Mouse (Mus musculus) left cerebral cortex, postnatal 36 days (tissue): ENCODE measurements around the gene Bclaf1. TPM values are rescaled to one million over a fixed set of nuclear protein-coding genes. Genes with fewer than 3 reads are reported as not detected.
A peak's percentile ranks its signal among the peaks of the same experiment; 100 is the strongest.

Experiments used
- DNase-seq, 2 experiments: peaks; one replicate each; pipeline ENCODE4 v3.0.0; 2021 to 2022; ENCODE audit warnings: low spot score in 2 of 2, mixed read lengths in 1 of 2
- intact Hi-C: fragments of 180-260 bp; cut with DNase I; formaldehyde crosslinking; loops from one replicate; pipeline ENCODE4 v1.15.1; 2025
- total RNA-seq, 2 experiments: library from RNA; stranded (reverse); gene quantifications; 2 replicates each; pipeline ENCODE4 v1.2.3; 2021

The Bclaf1 gene
- total RNA-seq = 100 to 1,000 TPM in 1 of 2 experiments, 10 to 100 TPM in 1; 99.9 to 136 TPM

GRCm38 (mm10) chr10:20311918-20312735 lies at the start of gene Bclaf1:
Gene Bclaf1 (plus strand): TSS chr10:20312469.
- intact Hi-C loops = no loop called here
- peak; percentile 99 for DNase-seq

DNA sequence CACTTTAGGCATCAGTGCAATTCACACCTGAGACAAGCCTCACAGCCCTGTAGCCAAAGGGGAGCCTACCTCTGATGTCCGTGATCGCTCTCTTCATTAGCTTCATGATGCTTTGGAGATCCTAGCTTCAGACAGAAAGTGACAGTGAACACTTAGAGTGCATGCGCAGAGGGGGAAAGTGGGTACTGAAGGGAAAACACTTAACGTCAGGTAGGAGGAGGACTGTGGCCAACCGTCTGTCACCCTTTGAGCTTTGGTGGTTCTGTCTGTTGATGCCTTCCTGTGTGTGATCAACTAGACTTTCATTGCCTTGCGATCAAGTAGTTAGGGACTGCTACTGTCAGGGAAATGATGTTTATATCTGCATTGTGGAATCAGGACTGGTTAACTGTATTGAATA lies 49.4 kb upstream of the Bclaf1 start:
- DNase-seq = no peak
- intact Hi-C loops = no loop called here

DNA sequence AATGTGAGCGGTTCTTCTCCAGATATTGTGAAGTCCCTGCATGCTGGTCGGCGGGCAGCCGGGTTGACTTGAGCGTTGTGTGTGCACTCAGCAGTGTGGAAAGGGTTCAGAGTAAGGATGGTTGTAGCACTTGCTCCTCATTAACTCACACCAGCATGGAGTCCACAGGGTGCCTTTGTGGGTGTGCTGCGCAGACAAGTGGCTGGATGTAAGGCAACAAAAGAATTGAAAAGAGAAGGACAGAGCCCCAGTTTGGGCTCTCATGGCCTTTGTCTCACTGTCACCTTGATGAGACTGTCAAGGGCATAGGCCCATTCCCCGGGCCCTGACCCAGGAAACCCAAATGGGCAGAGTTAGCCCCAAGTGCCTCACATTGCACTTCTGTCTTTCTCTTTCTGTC lies 47.8 kb upstream of the Bclaf1 start:
- DNase-seq = no peak
- intact Hi-C loops = no loop called here

DNA sequence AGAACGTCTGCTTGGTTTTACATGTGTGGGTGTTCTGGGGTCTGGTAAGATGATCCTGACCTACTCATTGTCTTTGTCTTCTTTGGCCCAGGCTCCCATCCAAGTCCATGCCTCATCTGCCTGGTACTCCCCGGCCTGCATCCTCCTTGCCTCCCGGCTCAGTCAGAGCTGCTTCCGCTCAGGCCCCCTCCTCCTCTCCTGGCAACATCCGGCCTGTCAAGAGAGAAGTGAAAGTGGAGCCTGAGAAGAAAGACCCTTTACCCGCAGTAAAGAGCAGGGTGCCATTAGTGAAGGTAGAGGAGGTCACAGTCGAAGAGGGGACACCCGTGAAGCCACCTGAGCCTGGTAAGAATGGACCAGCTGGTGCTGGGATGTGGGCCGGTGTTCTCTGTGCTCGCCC lies 45.2 kb upstream of the Bclaf1 start:
- intact Hi-C loops = no loop called here
- DNase-seq = no peak

GRCm38 (mm10) chr10:20268945-20269344 lies 43.3 kb upstream of the Bclaf1 start:
- DNase-seq = no peak
- intact Hi-C loops = no loop called here

DNA sequence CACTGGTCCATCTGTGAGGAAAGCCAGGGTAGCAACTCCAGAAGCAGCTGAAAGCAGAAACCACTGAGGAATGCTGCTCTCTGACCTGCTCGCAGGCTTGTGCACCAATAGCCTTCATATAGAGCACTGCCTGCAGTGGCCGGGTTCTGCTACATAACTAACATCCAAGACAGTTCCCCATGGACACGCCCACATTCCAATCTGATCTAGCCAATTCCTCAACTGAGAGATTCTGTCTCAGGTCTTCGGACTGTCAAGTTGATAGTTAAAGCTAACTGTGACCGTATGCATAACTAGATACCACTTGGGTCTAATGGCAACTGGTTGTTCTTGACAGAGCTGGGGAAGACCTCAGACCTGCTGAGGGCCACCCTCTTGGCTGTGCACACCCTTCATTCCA lies 39.9 kb upstream of the Bclaf1 start:
- intact Hi-C loops = no loop called here

DNA sequence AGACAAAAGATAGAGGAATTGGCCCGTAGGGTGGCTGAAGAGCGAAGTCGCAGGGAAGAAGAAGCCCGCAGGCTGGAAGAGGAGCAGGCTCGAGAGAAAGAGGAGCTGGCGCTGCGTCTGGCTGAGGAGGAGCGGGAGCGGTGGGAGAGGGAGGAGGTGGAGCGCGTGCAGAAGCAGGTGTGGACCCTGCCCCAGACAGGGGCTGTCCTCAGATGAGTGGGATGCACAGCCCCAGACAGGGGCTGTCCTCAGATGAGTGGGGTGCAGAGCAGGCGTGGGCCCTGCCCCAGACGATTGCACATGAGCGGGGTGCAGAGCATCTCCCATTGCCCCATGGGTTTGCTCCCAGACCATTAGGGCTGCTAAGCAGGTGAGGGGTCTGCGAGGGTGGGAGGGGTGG lies 39.0 kb upstream of the Bclaf1 start:
- intact Hi-C loops = no loop called here
- no peak for DNase-seq

More for the DNA sequence above, 39.9 kb upstream of the Bclaf1 start:
- DNase-seq = no peak

GRCm38 (mm10) chr10:20274022-20274421 lies 38.2 kb upstream of the Bclaf1 start:
- intact Hi-C loops = no loop called here

DNA sequence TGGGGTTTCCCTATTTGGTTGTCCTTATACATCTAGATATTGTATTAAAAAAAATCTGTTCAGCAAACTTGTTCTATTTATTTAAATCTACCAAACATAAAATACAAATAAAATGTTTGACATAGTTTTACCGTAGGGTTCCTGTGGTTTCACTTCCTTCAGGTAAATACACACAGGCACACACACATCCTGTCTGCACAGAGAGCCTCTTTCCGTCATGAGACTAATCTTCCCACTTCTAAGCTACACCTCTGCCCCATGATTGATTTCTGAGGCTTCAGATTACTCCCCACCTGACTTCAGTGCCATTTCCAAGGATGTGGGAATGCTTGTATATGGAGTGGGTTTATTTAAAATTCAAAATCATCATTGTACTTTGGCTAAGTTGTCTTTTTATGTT lies 30.8 kb upstream of the Bclaf1 start:
- no peak for DNase-seq
- intact Hi-C loops = loop anchor here (5.0 kb wide), 1 partner anchor 134 kb away; the partner anchor contains the start of gene Map7

More at GRCm38 (mm10) chr10:20274022-20274421, 38.2 kb upstream of the Bclaf1 start:
- DNase-seq = no peak

DNA sequence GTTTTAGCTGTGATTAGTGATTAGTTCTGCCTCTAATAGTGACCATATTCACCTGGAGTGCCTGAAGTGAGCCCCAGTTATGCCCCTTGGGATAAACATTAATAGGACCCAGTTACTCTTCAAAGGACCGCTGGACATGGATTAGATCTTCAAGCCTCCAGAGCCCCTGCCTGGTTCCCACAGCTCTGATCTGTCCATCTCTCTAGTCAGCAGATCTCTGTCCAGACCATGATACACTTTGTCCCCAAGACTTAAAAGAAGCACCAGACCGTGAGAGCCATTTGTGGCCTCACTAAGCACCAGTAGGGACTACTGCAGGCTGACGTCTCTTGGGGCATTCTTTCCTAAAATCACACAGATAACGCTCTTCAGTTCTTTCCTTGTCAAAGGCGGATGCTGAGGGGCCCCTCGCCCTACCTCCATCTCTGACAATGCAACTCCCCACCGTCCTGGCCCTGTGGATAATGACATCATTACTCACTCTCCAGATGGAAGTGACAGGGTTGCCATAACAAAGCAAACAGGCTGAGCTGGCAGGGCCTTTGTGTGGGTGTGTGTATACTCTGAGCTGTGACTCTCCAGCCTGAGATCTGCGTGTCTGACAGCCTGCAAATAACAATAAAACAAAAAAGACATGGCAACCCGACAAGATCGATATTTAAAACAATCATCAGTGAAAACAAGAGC lies 26.8 kb upstream of the Bclaf1 start:
- DNase-seq = peak; percentile 30 to 34
- intact Hi-C loops = no loop called here

GRCm38 (mm10) chr10:20285994-20286836 lies 26.1 kb upstream of the Bclaf1 start:
- peak; percentile 22 to 45 for DNase-seq
- intact Hi-C loops = no loop called here

DNA sequence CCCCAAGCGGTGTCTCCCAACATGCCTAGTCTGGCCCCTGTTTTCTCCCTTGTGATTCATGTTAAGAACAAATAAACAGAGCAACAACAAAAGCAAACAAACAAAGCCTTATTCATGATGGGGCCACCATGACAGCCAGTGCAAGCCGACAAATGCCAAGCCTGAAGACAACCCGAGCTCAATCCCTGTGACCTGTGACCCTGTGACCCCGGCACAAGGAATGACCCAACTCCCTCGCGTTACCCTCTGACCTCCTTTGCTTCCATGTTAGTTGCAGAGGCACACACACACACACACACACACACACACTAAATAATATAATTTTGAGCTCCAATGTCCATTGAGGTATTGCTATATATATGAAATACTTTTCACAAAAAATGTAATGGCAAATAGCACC lies 24.9 kb upstream of the Bclaf1 start:
- intact Hi-C loops = no loop called here
- no peak for DNase-seq

GRCm38 (mm10) chr10:20290467-20290883 lies 21.8 kb upstream of the Bclaf1 start:
- DNase-seq = peak; percentile 65 to 79
- intact Hi-C loops = no loop called here

GRCm38 (mm10) chr10:20295961-20296360 lies 16.3 kb upstream of the Bclaf1 start:
- intact Hi-C loops = no loop called here
- no peak for DNase-seq

DNA sequence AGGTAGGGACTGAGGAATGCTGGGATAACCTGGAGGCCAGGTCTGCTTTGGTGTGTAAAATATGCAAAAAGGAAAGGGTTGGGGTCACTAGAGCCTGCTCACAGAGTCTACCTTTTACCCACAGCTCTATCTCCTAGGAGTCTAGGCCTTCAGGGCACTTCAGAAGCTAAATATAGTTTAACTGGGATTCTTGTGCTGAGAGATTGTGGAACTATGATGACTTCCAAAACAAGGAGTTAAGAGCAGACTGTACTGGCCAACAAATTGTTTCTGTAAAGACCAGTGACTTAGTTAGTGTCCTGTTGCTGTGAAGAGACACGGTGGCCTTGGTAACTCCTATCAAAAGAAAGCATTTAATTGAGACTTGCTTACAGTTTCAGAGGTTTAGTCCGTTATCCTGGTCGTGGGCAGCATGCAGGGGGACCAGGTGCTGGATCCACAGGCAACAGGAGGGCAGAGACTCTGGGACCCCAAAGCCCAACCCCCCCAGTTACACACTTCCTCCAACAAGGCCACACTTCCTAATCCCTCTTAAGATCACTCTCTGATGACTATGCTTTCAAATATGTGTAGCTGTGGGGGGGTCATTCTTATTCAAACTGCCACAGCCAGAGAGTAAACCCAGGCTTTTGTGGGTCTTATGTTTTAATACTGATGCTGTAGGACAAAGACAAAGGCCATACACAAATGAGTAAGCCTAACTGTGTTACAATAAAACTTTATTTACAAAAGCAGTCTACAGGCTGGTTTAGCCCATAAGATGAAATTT lies 13.9 kb upstream of the Bclaf1 start:
- intact Hi-C loops = no loop called here
- no peak for DNase-seq

- no peak for DNase-seq
- intact Hi-C loops = no loop called here
Observed at GRCm38 (mm10) chr10:20299114-20299513, 13.2 kb upstream of the Bclaf1 start.

DNA sequence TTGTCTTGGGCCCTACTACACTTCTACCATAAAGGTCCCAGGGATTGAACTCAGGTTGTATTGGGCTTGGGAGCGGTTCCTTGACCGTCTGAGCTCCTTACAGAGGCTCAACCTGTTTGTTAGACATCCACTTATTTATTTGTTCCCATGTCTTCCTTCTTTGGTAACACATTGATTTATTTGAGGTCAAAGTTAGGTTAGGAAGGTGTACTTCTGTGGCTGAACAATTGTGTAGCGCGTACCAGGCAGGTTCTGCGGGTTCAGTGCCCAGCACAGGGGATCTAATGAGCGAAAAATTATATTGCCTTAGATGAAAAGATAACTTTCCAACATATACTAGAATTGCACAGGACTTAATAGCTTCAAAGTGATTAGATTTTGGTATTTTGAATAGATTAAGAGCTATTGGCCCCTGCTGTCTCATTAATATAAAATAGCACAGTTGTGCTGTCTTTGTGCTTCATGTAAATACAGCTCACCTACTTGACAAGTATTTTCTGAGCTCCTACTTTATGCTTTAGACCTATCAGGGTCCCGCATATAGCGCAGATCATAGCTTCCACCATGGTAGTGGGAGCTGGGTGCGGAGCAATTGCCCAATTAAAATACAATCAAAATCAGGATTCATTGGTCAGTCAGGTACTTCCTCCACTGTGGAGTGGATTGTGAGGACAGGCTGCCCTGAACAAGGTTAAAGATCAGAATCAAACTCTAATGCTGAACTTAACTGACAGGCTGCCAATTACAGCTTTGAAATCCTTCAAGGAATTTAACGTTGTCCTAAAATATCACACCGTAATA lies 1.1 kb upstream of the Bclaf1 start:
- DNase-seq = no peak
- intact Hi-C loops = no loop called here

GRCm38 (mm10) chr10:20312736-20313301 lies 550 bp downstream of the Bclaf1 start:
- intact Hi-C loops = no loop called here
- DNase-seq = peak; percentile 89 to 93
